Mouse (Mus musculus) limb, embryonic 13.5 days (tissue): ENCODE data around the gene 4930522L14Rik. TPM values are rescaled to one million over a fixed set of nuclear protein-coding genes. Genes with fewer than 3 reads are reported as not detected.
"Not testable (repeated sequence)": the region's sequence is repeated elsewhere in the genome, so short reads cannot be mapped to it uniquely, and the experiment has no call there.

Experiments
- ATAC-seq: fragments of 200-750 bp; cut with Nextera tagmentation; 2 replicates; pipeline ENCODE4 v1.8.0; 2017; ENCODE audit warnings: low read depth, moderate number of reproducible peaks, moderate TSS enrichment; ENCODE audit not compliant: low FRiP score
- H3K27ac ChIP-seq: fragments of 300-500 bp; sonication (generic); 2 replicates; pipeline ENCODE4 v1.5.1; 2015; ENCODE audit warnings: inconsistent platforms, mild to moderate bottlenecking, moderate library complexity
- H3K27me3 ChIP-seq: fragments of 300-500 bp; sonication (generic); 2 replicates; pipeline ENCODE4 v1.6.1; 2015; ENCODE audit warnings: mild to moderate bottlenecking, inconsistent platforms
- H3K36me3 ChIP-seq: fragments of 300-500 bp; sonication (generic); 2 replicates; pipeline ENCODE4 v1.6.1; 2015; ENCODE audit warnings: inconsistent platforms, mild to moderate bottlenecking, moderate library complexity
- H3K4me1 ChIP-seq: fragments of 300-500 bp; sonication (generic); 2 replicates; pipeline ENCODE4 v1.6.1; 2015; ENCODE audit warnings: inconsistent platforms
- H3K4me2 ChIP-seq: fragments of 300-500 bp; sonication (generic); replicated peaks from 2 replicates; pipeline ENCODE4 v1.6.1; 2015; ENCODE audit warnings: inconsistent platforms, mild to moderate bottlenecking, moderate library complexity
- H3K4me3 ChIP-seq: fragments of 300-500 bp; sonication (generic); 2 replicates; pipeline ENCODE4 v1.5.1; 2015; ENCODE audit warnings: moderate library complexity, mild to moderate bottlenecking, inconsistent platforms
- H3K9ac ChIP-seq: fragments of 300-500 bp; sonication (generic); 2 replicates; pipeline ENCODE4 v1.6.1; 2015; ENCODE audit warnings: mild to moderate bottlenecking, inconsistent platforms
- H3K9me3 ChIP-seq: fragments of 300-500 bp; sonication (generic); 2 replicates; pipeline ENCODE4 v1.6.1; 2016; ENCODE audit warnings: inconsistent platforms
- WGBS: fragments of 180-500 bp; shearing (Covaris S2); methylation state at CpG from one replicate; pipeline ENCODE4 v1.1.7; 2015; 5-methylcytosine and 5-hydroxymethylcytosine counted together
- polyA plus RNA-seq: library from polyadenylated mRNA; unstranded; fragments of >200 nt; fragmentation: Nextera tagmentation; extraction: Ambion mirVana; gene quantifications from 2 replicates; pipeline ENCODE4 v1.2.1, GENCODE M21; 2015

The 4930522L14Rik gene
- 8.8 and 8.9 TPM in 2 replicates for polyA plus RNA-seq

- H3K27me3 ChIP-seq, H3K9me3 ChIP-seq, H3K36me3 ChIP-seq, H3K27ac ChIP-seq, H3K4me1 ChIP-seq: not testable (repeated sequence)
- ATAC-seq: peak; percentile 95
- Histone ChIP-seq H3K4me3 (peak within 1 kb of the TSS; percentile 65), H3K9ac (peak within 1 kb of the TSS; percentile 73), H3K4me2 (peak within 1 kb of the TSS; percentile 66)
- under 1% methylated on average over 25 of the region's 25 CpGs for WGBS
Observed at GRCm38 (mm10) chr5:109751391-109752071, at the start of gene 4930522L14Rik. TSS of gene 4930522L14Rik (minus strand) at chr5:109751886.

- not testable (repeated sequence) for H3K27ac ChIP-seq, ATAC-seq
Observed at GRCm38 (mm10) chr5:109801466-109801865, 49.8 kb upstream of the 4930522L14Rik start.

GRCm38 (mm10) chr5:109799948-109800347 lies 48.3 kb upstream of the 4930522L14Rik start:
- not testable (repeated sequence) for H3K4me1 ChIP-seq, H3K4me2 ChIP-seq, H3K9me3 ChIP-seq, H3K4me3 ChIP-seq, ATAC-seq, H3K36me3 ChIP-seq, H3K27ac ChIP-seq, H3K9ac ChIP-seq, H3K27me3 ChIP-seq
- WGBS: 56% methylated on average over 2 of the region's 2 CpGs

More at GRCm38 (mm10) chr5:109801466-109801865, 49.8 kb upstream of the 4930522L14Rik start:
- not testable (repeated sequence) for H3K4me2 ChIP-seq, H3K4me3 ChIP-seq, H3K27me3 ChIP-seq, H3K4me1 ChIP-seq, H3K36me3 ChIP-seq, H3K9ac ChIP-seq, H3K9me3 ChIP-seq

- H3K4me2 ChIP-seq, H3K27me3 ChIP-seq, H3K4me3 ChIP-seq, H3K36me3 ChIP-seq, H3K4me1 ChIP-seq, H3K9me3 ChIP-seq, H3K27ac ChIP-seq, ATAC-seq, H3K9ac ChIP-seq: not testable (repeated sequence)
- 90% methylated on average over 3 of the region's 3 CpGs for WGBS
Observed at GRCm38 (mm10) chr5:109797017-109797416, 45.3 kb upstream of the 4930522L14Rik start.

- H3K36me3 ChIP-seq, H3K27me3 ChIP-seq, H3K4me1 ChIP-seq, H3K27ac ChIP-seq, H3K9me3 ChIP-seq: not testable (repeated sequence)
- peak; percentile 92 for ATAC-seq
- WGBS: under 1% methylated on average over 25 of the region's 25 CpGs
- peak overlapping the region; percentile 68 for H3K4me2 ChIP-seq
- H3K4me3 ChIP-seq: peak overlapping the region; percentile 64
- H3K9ac ChIP-seq: peak overlapping the region; percentile 75
Observed at GRCm38 (mm10) chr5:109795967-109796652, 44.4 kb upstream of the 4930522L14Rik start.

- Histone ChIP-seq H3K4me3 (peak overlapping the region; percentile 65), H3K4me2 (peak overlapping the region; percentile 66)
- not testable (repeated sequence) for ATAC-seq, H3K9ac ChIP-seq, H3K27me3 ChIP-seq, H3K27ac ChIP-seq, H3K4me1 ChIP-seq, H3K36me3 ChIP-seq, H3K9me3 ChIP-seq
- WGBS: 71% methylated on average over 4 of the region's 4 CpGs
Observed at GRCm38 (mm10) chr5:109752073-109752780, 541 bp upstream of the 4930522L14Rik start.

GRCm38 (mm10) chr5:109745081-109745480 lies 6.6 kb downstream of the 4930522L14Rik start:
- H3K9ac ChIP-seq, ATAC-seq, H3K27me3 ChIP-seq, H3K4me2 ChIP-seq, H3K4me1 ChIP-seq, H3K4me3 ChIP-seq, H3K36me3 ChIP-seq, H3K27ac ChIP-seq: not testable (repeated sequence)
- 98% methylated on average over 1 of the region's 1 CpGs for WGBS
- H3K9me3 ChIP-seq: peaks cover 36% of the 10 kb centered on the region

GRCm38 (mm10) chr5:109717341-109717740 lies 34.3 kb downstream of the 4930522L14Rik start:
- not testable (repeated sequence) for H3K9ac ChIP-seq, H3K4me2 ChIP-seq, H3K4me3 ChIP-seq, H3K27ac ChIP-seq, H3K36me3 ChIP-seq, ATAC-seq, H3K4me1 ChIP-seq, H3K27me3 ChIP-seq, H3K9me3 ChIP-seq
- 54% methylated on average over 3 of the region's 3 CpGs for WGBS

- peak overlapping the region; percentile 63 for H3K4me3 ChIP-seq
- not testable (repeated sequence) for H3K36me3 ChIP-seq, H3K27me3 ChIP-seq, H3K9me3 ChIP-seq, H3K27ac ChIP-seq, H3K9ac ChIP-seq, ATAC-seq, H3K4me1 ChIP-seq
- H3K4me2 ChIP-seq: peak overlapping the region; percentile 73
- WGBS: 57% methylated on average over 5 of the region's 5 CpGs
Observed at GRCm38 (mm10) chr5:109691205-109691965, 60.3 kb downstream of the 4930522L14Rik start.

GRCm38 (mm10) chr5:109690537-109691201 lies 61.0 kb downstream of the 4930522L14Rik start, which contains the start of gene 5430403G16Rik:
TSS of gene 5430403G16Rik (minus strand) at chr5:109691041.
- under 1% methylated on average over 26 of the region's 26 CpGs for WGBS
- not testable (repeated sequence) for H3K27me3 ChIP-seq, H3K4me1 ChIP-seq, H3K9me3 ChIP-seq, H3K36me3 ChIP-seq
- peak within 1 kb of the TSS; percentile 63; the same call in 1 of the 2 replicates for H3K27ac ChIP-seq
- H3K4me2 ChIP-seq: peak within 1 kb of the TSS; percentile 73
- ATAC-seq: peak; percentile 98
- peak within 1 kb of the TSS; percentile 63 for H3K4me3 ChIP-seq
- peak within 1 kb of the TSS; percentile 75 for H3K9ac ChIP-seq
